Mouse (Mus musculus): ENCODE data around the gene Ltbr.
"Not testable (repeated sequence)": the region's sequence is repeated elsewhere in the genome, so short reads cannot be mapped to it uniquely, and the experiment has no call there.

The Ltbr gene

GRCm38 (mm10) chr6:125272228-125272785, 41.4 kb downstream of the Ltbr start:
- DNase-seq (ENCODE audit: low spot score in 2 of 2) = no peak

GRCm38 (mm10) chr6:125271455-125272227, 42.0 kb downstream of the Ltbr start:
- DNase-seq (ENCODE audit: low spot score in 2 of 2) = peak; percentile 86 to 92

- no peak for DNase-seq (ENCODE audit: low spot score in 2 of 2)
These were observed 44.9 kb downstream of the Ltbr start for GRCm38 (mm10) chr6:125268799-125269198.

- DNase-seq (ENCODE audit: low spot score in 2 of 2) = no peak
These were observed 46.2 kb downstream of the Ltbr start for GRCm38 (mm10) chr6:125267469-125267868.

- not testable (repeated sequence) for DNase-seq (ENCODE audit: low spot score in 2 of 2)
These were observed 47.1 kb downstream of the Ltbr start for GRCm38 (mm10) chr6:125266600-125266999.

GRCm38 (mm10) chr6:125266091-125266490, 47.6 kb downstream of the Ltbr start:
- DNase-seq (ENCODE audit: low spot score in 2 of 2) = no peak

GRCm38 (mm10) chr6:125265239-125265638, 48.4 kb downstream of the Ltbr start:
- DNase-seq (ENCODE audit: low spot score in 2 of 2) = no peak

- DNase-seq (ENCODE audit: low spot score in 2 of 2) = no peak
These were observed 49.5 kb downstream of the Ltbr start for GRCm38 (mm10) chr6:125264219-125264618.

GRCm38 (mm10) chr6:125260006-125260555, 53.6 kb downstream of the Ltbr start:
- DNase-seq (ENCODE audit: low spot score in 2 of 2) = no peak

Data from frontal cortex, postnatal 25 days (tissue).